Mouse (Mus musculus) limb, embryonic 13.5 days (tissue): ENCODE results near the gene Six5. TPM values are rescaled to one million over a fixed set of nuclear protein-coding genes. Genes with fewer than 3 reads are reported as not detected.
A peak's percentile ranks its signal among the peaks of the same experiment; 100 is the strongest.

Experiments used
- ATAC-seq: fragments of 200-750 bp; cut with Nextera tagmentation; 2 replicates; pipeline ENCODE4 v1.8.0; 2017; ENCODE audit warnings: low read depth, moderate number of reproducible peaks, moderate TSS enrichment; ENCODE audit not compliant: low FRiP score
- H3K27ac ChIP-seq: fragments of 300-500 bp; sonication (generic); 2 replicates; pipeline ENCODE4 v1.5.1; 2015; ENCODE audit warnings: inconsistent platforms, mild to moderate bottlenecking, moderate library complexity
- H3K27me3 ChIP-seq: fragments of 300-500 bp; sonication (generic); 2 replicates; pipeline ENCODE4 v1.6.1; 2015; ENCODE audit warnings: mild to moderate bottlenecking, inconsistent platforms
- H3K36me3 ChIP-seq: fragments of 300-500 bp; sonication (generic); 2 replicates; pipeline ENCODE4 v1.6.1; 2015; ENCODE audit warnings: inconsistent platforms, mild to moderate bottlenecking, moderate library complexity
- H3K4me1 ChIP-seq: fragments of 300-500 bp; sonication (generic); 2 replicates; pipeline ENCODE4 v1.6.1; 2015; ENCODE audit warnings: inconsistent platforms
- H3K4me2 ChIP-seq: fragments of 300-500 bp; sonication (generic); replicated peaks from 2 replicates; pipeline ENCODE4 v1.6.1; 2015; ENCODE audit warnings: inconsistent platforms, mild to moderate bottlenecking, moderate library complexity
- H3K4me3 ChIP-seq: fragments of 300-500 bp; sonication (generic); 2 replicates; pipeline ENCODE4 v1.5.1; 2015; ENCODE audit warnings: moderate library complexity, mild to moderate bottlenecking, inconsistent platforms
- H3K9ac ChIP-seq: fragments of 300-500 bp; sonication (generic); 2 replicates; pipeline ENCODE4 v1.6.1; 2015; ENCODE audit warnings: mild to moderate bottlenecking, inconsistent platforms
- H3K9me3 ChIP-seq: fragments of 300-500 bp; sonication (generic); 2 replicates; pipeline ENCODE4 v1.6.1; 2016; ENCODE audit warnings: inconsistent platforms
- WGBS: fragments of 180-500 bp; shearing (Covaris S2); methylation state at CpG from one replicate; pipeline ENCODE4 v1.1.7; 2015; 5-methylcytosine and 5-hydroxymethylcytosine counted together
- polyA plus RNA-seq: library from polyadenylated mRNA; unstranded; fragments of >200 nt; fragmentation: Nextera tagmentation; extraction: Ambion mirVana; gene quantifications from 2 replicates; pipeline ENCODE4 v1.2.1, GENCODE M21; 2015

Gene Six5
- polyA plus RNA-seq = 13.4 and 13.9 TPM in 2 replicates

GRCm38 (mm10) chr7:19094471-19094825 is at the start of gene Six5:
Gene Six5, plus strand, starts transcription at chr7:19094594.
- Histone ChIP-seq H3K36me3 (peaks cover 50% of the 10 kb centered on the region), H3K27ac (peak within 1 kb of the TSS; percentile 99), H3K4me3 (peak within 1 kb of the TSS; percentile 88), H3K4me2 (peak within 1 kb of the TSS; percentile 96), H3K9me3 (no peaks in the 10 kb centered on the region), H3K27me3 (peaks cover 7% of the 10 kb centered on the region), H3K4me1 (peaks cover 51% of the 10 kb centered on the region), H3K9ac (peak within 1 kb of the TSS; percentile 97)
- WGBS = 0% methylated on average over 17 of the region's 36 CpGs
- ATAC-seq = no peak

- 97% methylated on average over 6 of the region's 6 CpGs for WGBS
- H3K4me1 ChIP-seq = no peaks in the 10 kb centered on the region
- H3K4me3 ChIP-seq = no peak overlapping the region
- no peak overlapping the region for H3K9ac ChIP-seq
- no peak overlapping the region for H3K27ac ChIP-seq
- no peaks in the 10 kb centered on the region for H3K27me3 ChIP-seq
- no peak for ATAC-seq
- H3K4me2 ChIP-seq = no peak overlapping the region
- H3K36me3 ChIP-seq = peaks cover 100% of the 10 kb centered on the region
- H3K9me3 ChIP-seq = no peaks in the 10 kb centered on the region
Observed at GRCm38 (mm10) chr7:19044616-19045015, 49.8 kb upstream of the Six5 start.

- Histone ChIP-seq H3K27ac (no peak overlapping the region), H3K4me1 (no peaks in the 10 kb centered on the region), H3K9me3 (no peaks in the 10 kb centered on the region), H3K9ac (no peak overlapping the region), H3K4me3 (no peak overlapping the region), H3K36me3 (peaks cover 100% of the 10 kb centered on the region), H3K4me2 (no peak overlapping the region), H3K27me3 (no peaks in the 10 kb centered on the region)
- 92% methylated on average over 11 of the region's 11 CpGs for WGBS
- ATAC-seq = no peak
Observed at GRCm38 (mm10) chr7:19046286-19047069, 47.9 kb upstream of the Six5 start.

- no peak overlapping the region for H3K4me2 ChIP-seq
- peaks cover 100% of the 10 kb centered on the region for H3K36me3 ChIP-seq
- no peaks in the 10 kb centered on the region for H3K9me3 ChIP-seq
- H3K27ac ChIP-seq = no peak overlapping the region
- no peak for ATAC-seq
- no peaks in the 10 kb centered on the region for H3K4me1 ChIP-seq
- no peak overlapping the region for H3K9ac ChIP-seq
- WGBS = 86% methylated on average over 14 of the region's 14 CpGs
- H3K4me3 ChIP-seq = no peak overlapping the region
- H3K27me3 ChIP-seq = no peaks in the 10 kb centered on the region
Observed at GRCm38 (mm10) chr7:19048006-19048527, 46.3 kb upstream of the Six5 start.

- H3K36me3 ChIP-seq = peaks cover 99% of the 10 kb centered on the region
- no peaks in the 10 kb centered on the region for H3K9me3 ChIP-seq
- no peak for ATAC-seq
- 93% methylated on average over 5 of the region's 5 CpGs for WGBS
- no peak overlapping the region for H3K27ac ChIP-seq
- no peak overlapping the region for H3K9ac ChIP-seq
- H3K4me1 ChIP-seq = peaks cover 5% of the 10 kb centered on the region
- H3K4me3 ChIP-seq = no peak overlapping the region
- H3K4me2 ChIP-seq = no peak overlapping the region
- no peaks in the 10 kb centered on the region for H3K27me3 ChIP-seq
Observed at GRCm38 (mm10) chr7:19049252-19049651, 45.1 kb upstream of the Six5 start.

- no peak for ATAC-seq
- WGBS = 81% methylated on average over 8 of the region's 8 CpGs
- Histone ChIP-seq H3K9me3 (no peaks in the 10 kb centered on the region), H3K4me1 (peaks cover 11% of the 10 kb centered on the region), H3K4me3 (no peak overlapping the region), H3K9ac (no peak overlapping the region), H3K27me3 (no peaks in the 10 kb centered on the region), H3K36me3 (peaks cover 94% of the 10 kb centered on the region), H3K27ac (no peak overlapping the region), H3K4me2 (no peak overlapping the region)
Observed at GRCm38 (mm10) chr7:19050172-19050571, 44.2 kb upstream of the Six5 start.

- ATAC-seq = no peak
- H3K36me3 ChIP-seq = peaks cover 88% of the 10 kb centered on the region
- H3K4me1 ChIP-seq = peaks cover 11% of the 10 kb centered on the region
- WGBS = 72% methylated on average over 4 of the region's 4 CpGs
- no peaks in the 10 kb centered on the region for H3K27me3 ChIP-seq
- no peak overlapping the region for H3K27ac ChIP-seq
- H3K4me3 ChIP-seq = no peak overlapping the region
- no peaks in the 10 kb centered on the region for H3K9me3 ChIP-seq
- H3K4me2 ChIP-seq = no peak overlapping the region
- H3K9ac ChIP-seq = no peak overlapping the region
Observed at GRCm38 (mm10) chr7:19051161-19051560, 43.2 kb upstream of the Six5 start.

GRCm38 (mm10) chr7:19052345-19053135 is 41.9 kb upstream of the Six5 start:
- H3K4me2 ChIP-seq = no peak overlapping the region
- ATAC-seq = no peak

GRCm38 (mm10) chr7:19053136-19053532 is 41.3 kb upstream of the Six5 start:
- Histone ChIP-seq H3K27ac (no peak overlapping the region), H3K27me3 (no peaks in the 10 kb centered on the region), H3K36me3 (peaks cover 73% of the 10 kb centered on the region), H3K9ac (no peak overlapping the region), H3K4me3 (no peak overlapping the region), H3K4me2 (no peak overlapping the region), H3K9me3 (no peaks in the 10 kb centered on the region), H3K4me1 (peaks cover 11% of the 10 kb centered on the region)
- WGBS = 93% methylated on average over 7 of the region's 7 CpGs
- no peak for ATAC-seq

More at GRCm38 (mm10) chr7:19052345-19053135, 41.9 kb upstream of the Six5 start:
- Histone ChIP-seq H3K4me3 (no peak overlapping the region), H3K9me3 (no peaks in the 10 kb centered on the region), H3K4me1 (peaks cover 11% of the 10 kb centered on the region), H3K36me3 (peaks cover 79% of the 10 kb centered on the region), H3K27me3 (no peaks in the 10 kb centered on the region), H3K9ac (no peak overlapping the region), H3K27ac (no peak overlapping the region)
- WGBS = 88% methylated on average over 15 of the region's 15 CpGs

GRCm38 (mm10) chr7:19054047-19054776 is 40.2 kb upstream of the Six5 start, which contains the start of gene Rsph6a:
Gene Rsph6a, plus strand, starts transcription at chr7:19054690.
- peak within 1 kb of the TSS; percentile 43; the same call in 1 of the 2 replicates for H3K9ac ChIP-seq
- H3K27ac ChIP-seq = no peak within 1 kb of the TSS; the same call in 1 of the 2 replicates
- no peaks in the 10 kb centered on the region for H3K27me3 ChIP-seq
- H3K4me2 ChIP-seq = peak within 1 kb of the TSS; percentile 53
- WGBS = 28% methylated on average over 33 of the region's 33 CpGs
- H3K9me3 ChIP-seq = no peaks in the 10 kb centered on the region
- peak; percentile 37 for ATAC-seq
- H3K36me3 ChIP-seq = peaks cover 62% of the 10 kb centered on the region
- H3K4me1 ChIP-seq = peaks cover 11% of the 10 kb centered on the region
- H3K4me3 ChIP-seq = peak within 1 kb of the TSS; percentile 7

- peak overlapping the region; percentile 7; the same call in 1 of the 2 replicates for H3K4me3 ChIP-seq
- no peaks in the 10 kb centered on the region for H3K9me3 ChIP-seq
- H3K4me1 ChIP-seq = peaks cover 11% of the 10 kb centered on the region
- ATAC-seq = peak; percentile 22; the same call in 1 of the 2 replicates
- no peak overlapping the region for H3K27ac ChIP-seq
- peaks cover 57% of the 10 kb centered on the region for H3K36me3 ChIP-seq
- no peaks in the 10 kb centered on the region for H3K27me3 ChIP-seq
- H3K9ac ChIP-seq = no peak overlapping the region
- peak overlapping the region; percentile 53 for H3K4me2 ChIP-seq
- 65% methylated on average over 9 of the region's 9 CpGs for WGBS
Observed at GRCm38 (mm10) chr7:19054777-19055076, 39.7 kb upstream of the Six5 start.

- Histone ChIP-seq H3K4me2 (no peak overlapping the region), H3K4me1 (peaks cover 11% of the 10 kb centered on the region), H3K9ac (no peak overlapping the region), H3K27ac (no peak overlapping the region), H3K9me3 (no peaks in the 10 kb centered on the region), H3K27me3 (no peaks in the 10 kb centered on the region), H3K4me3 (no peak overlapping the region), H3K36me3 (peaks cover 53% of the 10 kb centered on the region)
- no peak for ATAC-seq
- WGBS = 87% methylated on average over 8 of the region's 8 CpGs
Observed at GRCm38 (mm10) chr7:19055108-19055507, 39.3 kb upstream of the Six5 start.
